Mouse (Mus musculus): ENCODE measurements around the gene Khdc4. TPM values are rescaled to one million over a fixed set of nuclear protein-coding genes. Genes with fewer than 3 reads are reported as not detected.
A peak's percentile ranks its signal among the peaks of the same experiment; 100 is the strongest.

Khdc4 gene
- total and polyA plus RNA-seq, 2 experiments from 2014 or later: 66.1 to 74.4 TPM

- Histone ChIP-seq H3K36me3 (ENCODE audit: insufficient read depth, low read length) (no peaks in the 10 kb centered on the region), H3K9me3 (ENCODE audit: low read length) (no peaks in the 10 kb centered on the region), H3K27ac (no peak overlapping the region), H3K4me1 (ENCODE audit: insufficient read depth, low read length) (no peaks in the 10 kb centered on the region; the same call in 1 of the 2 replicates), H3K4me2 (ENCODE audit: low read depth, low read length) (no peak overlapping the region), H3K4me3 (ENCODE audit: low read length) (no peak overlapping the region), H3K9ac (replicated peaks; ENCODE audit: low read length) (no peak overlapping the region), H3K27me3 (ENCODE audit: insufficient read depth, low read length) (no peaks in the 10 kb centered on the region)
- ATAC-seq: no peak
- TF ChIP-seq CTCF (IDR thresholded peaks at IDR 0.05; ENCODE audit: low read depth): no peak
- 85% methylated on average over 8 of the region's 8 CpGs for WGBS
- DNase-seq (ENCODE audit: low spot score): no peak
Measured at GRCm38 (mm10) chr3:88655619-88656018, 30.0 kb upstream of the Khdc4 start.

GRCm38 (mm10) chr3:88658441-88659127 is 27.0 kb upstream of the Khdc4 start:
- Histone ChIP-seq H3K9me3 (ENCODE audit: low read length) (no peaks in the 10 kb centered on the region), H3K4me1 (ENCODE audit: insufficient read depth, low read length) (no peaks in the 10 kb centered on the region; the same call in 1 of the 2 replicates), H3K4me2 (ENCODE audit: low read depth, low read length) (no peak overlapping the region), H3K27me3 (ENCODE audit: insufficient read depth, low read length) (no peaks in the 10 kb centered on the region), H3K9ac (replicated peaks; ENCODE audit: low read length) (no peak overlapping the region), H3K27ac (no peak overlapping the region), H3K4me3 (ENCODE audit: low read length) (no peak overlapping the region), H3K36me3 (ENCODE audit: insufficient read depth, low read length) (no peaks in the 10 kb centered on the region)
- no peak for TF ChIP-seq CTCF (IDR thresholded peaks at IDR 0.05; ENCODE audit: low read depth)
- 75% methylated on average over 5 of the region's 5 CpGs for WGBS
- DNase-seq (ENCODE audit: low spot score): no peak
- no peak for ATAC-seq

GRCm38 (mm10) chr3:88659798-88660197 is 25.8 kb upstream of the Khdc4 start:
- no peaks in the 10 kb centered on the region for H3K36me3 ChIP-seq (ENCODE audit: insufficient read depth, low read length)
- no peaks in the 10 kb centered on the region for H3K9me3 ChIP-seq (ENCODE audit: low read length)
- H3K27ac ChIP-seq: no peak overlapping the region
- H3K4me2 ChIP-seq (ENCODE audit: low read depth, low read length): no peak overlapping the region
- TF ChIP-seq CTCF (IDR thresholded peaks at IDR 0.05; ENCODE audit: low read depth): no peak
- ATAC-seq (no peak), DNase-seq (ENCODE audit: low spot score) (no peak)
- WGBS: 46% methylated on average over 6 of the region's 6 CpGs
- no peaks in the 10 kb centered on the region; the same call in 1 of the 2 replicates for H3K4me1 ChIP-seq (ENCODE audit: insufficient read depth, low read length)
- H3K9ac ChIP-seq (replicated peaks; ENCODE audit: low read length): no peak overlapping the region
- no peaks in the 10 kb centered on the region for H3K27me3 ChIP-seq (ENCODE audit: insufficient read depth, low read length)
- no peak overlapping the region for H3K4me3 ChIP-seq (ENCODE audit: low read length)

GRCm38 (mm10) chr3:88664095-88664494 is 21.5 kb upstream of the Khdc4 start:
- no peak overlapping the region for H3K27ac ChIP-seq
- TF ChIP-seq CTCF (IDR thresholded peaks at IDR 0.05; ENCODE audit: low read depth): no peak
- no peaks in the 10 kb centered on the region for H3K9me3 ChIP-seq (ENCODE audit: low read length)
- H3K36me3 ChIP-seq (ENCODE audit: insufficient read depth, low read length): no peaks in the 10 kb centered on the region
- DNase-seq (ENCODE audit: low spot score) (no peak), ATAC-seq (no peak)
- no peak overlapping the region for H3K4me2 ChIP-seq (ENCODE audit: low read depth, low read length)
- no peaks in the 10 kb centered on the region for H3K4me1 ChIP-seq (ENCODE audit: insufficient read depth, low read length)
- no peak overlapping the region for H3K9ac ChIP-seq (replicated peaks; ENCODE audit: low read length)
- H3K27me3 ChIP-seq (ENCODE audit: insufficient read depth, low read length): no peaks in the 10 kb centered on the region
- WGBS: 86% methylated on average over 4 of the region's 4 CpGs
- no peak overlapping the region for H3K4me3 ChIP-seq (ENCODE audit: low read length)

- peak; percentile 81 for TF ChIP-seq CTCF (IDR thresholded peaks at IDR 0.05; ENCODE audit: low read depth)
- no peak overlapping the region for H3K27ac ChIP-seq
- H3K9me3 ChIP-seq (ENCODE audit: low read length): no peaks in the 10 kb centered on the region
- no peaks in the 10 kb centered on the region for H3K36me3 ChIP-seq (ENCODE audit: insufficient read depth, low read length)
- H3K27me3 ChIP-seq (ENCODE audit: insufficient read depth, low read length): no peaks in the 10 kb centered on the region
- WGBS: 8% methylated on average over 11 of the region's 11 CpGs
- H3K4me2 ChIP-seq (ENCODE audit: low read depth, low read length): peak overlapping the region; percentile 51
- 0 out of 2 replicates have a peak overlapping the region, but pooled peaks have one; percentile 2 for H3K9ac ChIP-seq (replicated peaks; ENCODE audit: low read length)
- H3K4me1 ChIP-seq (ENCODE audit: insufficient read depth, low read length): no peaks in the 10 kb centered on the region
- DNase-seq (ENCODE audit: low spot score) (peak; percentile 93), ATAC-seq (peak; percentile 68; the same call in 1 of the 2 replicates)
- peak overlapping the region; percentile 18 for H3K4me3 ChIP-seq (ENCODE audit: low read length)
Measured at GRCm38 (mm10) chr3:88677399-88677798, 8.2 kb upstream of the Khdc4 start.

- H3K9ac ChIP-seq (replicated peaks; ENCODE audit: low read length): no peak overlapping the region
- no peak overlapping the region for H3K4me2 ChIP-seq (ENCODE audit: low read depth, low read length)
- no peaks in the 10 kb centered on the region for H3K36me3 ChIP-seq (ENCODE audit: insufficient read depth, low read length)
- DNase-seq (ENCODE audit: low spot score) (no peak), ATAC-seq (no peak)
- 95% methylated on average over 2 of the region's 2 CpGs for WGBS
- H3K27ac ChIP-seq: no peak overlapping the region
- H3K4me3 ChIP-seq (ENCODE audit: low read length): no peak overlapping the region
- no peaks in the 10 kb centered on the region for H3K9me3 ChIP-seq (ENCODE audit: low read length)
- no peaks in the 10 kb centered on the region for H3K27me3 ChIP-seq (ENCODE audit: insufficient read depth, low read length)
- TF ChIP-seq CTCF (IDR thresholded peaks at IDR 0.05; ENCODE audit: low read depth): no peak
- peaks cover 9% of the 10 kb centered on the region; the same call in 1 of the 2 replicates for H3K4me1 ChIP-seq (ENCODE audit: insufficient read depth, low read length)
Measured at GRCm38 (mm10) chr3:88683814-88684213, 1.8 kb upstream of the Khdc4 start.
